Mouse (Mus musculus): ENCODE measurements around the gene Hap1.
"Not testable (repeated sequence)": the region's sequence is repeated elsewhere in the genome, so short reads cannot be mapped to it uniquely, and the experiment has no call there.

Hap1 gene

DNA sequence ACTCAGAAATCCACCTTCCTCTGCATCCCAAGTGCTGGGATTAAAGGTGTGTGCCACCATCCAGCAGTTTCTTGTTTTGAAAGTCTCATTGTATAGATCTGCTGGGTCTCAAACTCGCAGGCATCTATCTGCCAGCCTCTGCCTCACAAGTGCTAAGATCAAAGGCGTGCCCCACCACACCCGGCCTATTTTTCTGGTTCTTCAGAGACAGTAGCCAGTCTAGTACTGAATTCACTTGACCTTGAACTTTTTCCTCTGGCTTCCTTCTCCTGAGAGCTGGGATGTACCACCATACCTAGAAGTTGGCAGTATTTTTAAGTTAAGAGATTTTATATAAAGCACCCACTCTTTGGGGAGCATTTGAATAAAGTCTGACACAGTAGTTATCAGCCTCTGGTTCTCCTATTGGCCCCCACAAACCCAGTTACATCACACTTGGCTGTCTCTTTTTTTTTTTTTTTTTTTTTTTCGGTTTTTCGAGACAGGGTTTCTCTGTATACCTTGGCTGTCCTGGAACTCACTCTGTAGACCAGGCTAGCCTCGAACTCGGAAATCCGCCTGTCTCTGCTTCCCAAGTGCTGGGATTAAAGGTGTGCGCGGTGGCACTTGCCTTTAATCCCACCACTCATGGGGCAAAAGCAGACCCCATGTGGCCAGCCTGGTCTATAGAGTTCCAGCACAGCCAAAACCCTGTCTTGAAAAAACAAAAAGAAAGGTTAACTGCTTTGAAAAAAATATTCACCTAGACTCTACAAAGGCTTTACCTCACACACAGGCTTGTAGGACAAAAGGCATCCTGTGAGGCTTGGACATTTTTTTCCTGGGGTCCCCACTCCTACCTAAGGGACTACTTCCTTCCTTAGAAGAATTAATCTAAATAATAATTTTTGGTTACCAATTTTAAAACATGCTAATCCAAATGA lies 37.1 kb downstream of the Hap1 start:
- DNase-seq (ENCODE audit: low spot score): no peak

DNA sequence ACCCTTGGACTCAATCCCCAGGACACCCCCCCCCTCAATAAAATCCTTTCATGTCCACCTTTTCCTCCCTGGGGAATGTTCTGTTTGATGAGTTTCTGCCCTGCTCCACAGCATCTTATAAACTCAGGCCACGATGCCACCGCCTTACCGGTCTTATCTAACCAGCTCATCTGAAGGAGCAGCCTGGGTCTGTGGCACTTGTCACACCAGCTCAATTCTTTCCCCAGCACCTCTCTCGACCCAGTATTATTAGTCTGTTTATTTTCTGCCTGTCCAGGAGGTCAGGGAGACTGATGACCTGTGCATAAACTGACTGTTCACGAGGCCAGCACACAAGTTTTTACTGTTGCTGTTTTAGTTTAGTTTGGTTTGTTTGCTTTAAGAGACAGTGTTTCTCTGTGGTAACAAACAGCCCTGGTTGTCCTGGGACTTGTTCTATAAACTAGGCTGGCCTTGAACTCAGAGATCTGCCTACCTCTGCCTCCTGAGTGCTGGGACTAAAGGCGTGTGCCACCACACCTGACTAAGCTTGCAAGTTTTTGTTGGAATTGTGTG lies 38.0 kb downstream of the Hap1 start:
- DNase-seq (ENCODE audit: low spot score): no peak

GRCm38 (mm10) chr11:100315439-100315838 lies 40.5 kb downstream of the Hap1 start:
- DNase-seq (ENCODE audit: low spot score): no peak

- DNase-seq (ENCODE audit: low spot score): no peak
Observed at GRCm38 (mm10) chr11:100313424-100313823, 42.5 kb downstream of the Hap1 start.

- no peak for DNase-seq (ENCODE audit: low spot score)
Observed at GRCm38 (mm10) chr11:100312096-100312679, 43.7 kb downstream of the Hap1 start.

GRCm38 (mm10) chr11:100311656-100312055 lies 44.3 kb downstream of the Hap1 start:
- no peak for DNase-seq (ENCODE audit: low spot score)

GRCm38 (mm10) chr11:100308672-100309071 lies 47.3 kb downstream of the Hap1 start:
- not testable (repeated sequence) for DNase-seq (ENCODE audit: low spot score)

- DNase-seq (ENCODE audit: low spot score): no peak
Observed at GRCm38 (mm10) chr11:100307900-100308299, 48.0 kb downstream of the Hap1 start.

- DNase-seq (ENCODE audit: low spot score): no peak
Observed at GRCm38 (mm10) chr11:100301292-100301691, 54.6 kb downstream of the Hap1 start.

DNA sequence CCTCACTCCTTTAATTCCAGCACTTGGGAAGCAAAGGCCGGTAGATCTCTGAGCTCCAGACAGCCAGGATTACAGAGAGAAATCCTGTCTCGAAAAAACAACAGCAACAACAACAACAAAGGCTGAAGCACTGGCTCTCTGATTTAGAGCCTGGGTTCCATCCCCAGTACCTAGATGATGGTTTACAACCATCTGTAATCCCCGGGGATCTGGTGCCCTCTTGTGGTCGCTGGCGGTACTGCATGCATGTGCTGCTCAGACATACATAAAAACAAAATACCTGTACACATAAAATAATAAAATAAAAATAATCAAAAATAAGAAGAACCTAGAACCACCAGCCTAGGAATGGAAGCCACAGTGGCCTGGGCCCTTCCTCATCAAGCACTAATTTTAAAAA lies 55.6 kb downstream of the Hap1 start:
- no peak for DNase-seq (ENCODE audit: low spot score)

DNA sequence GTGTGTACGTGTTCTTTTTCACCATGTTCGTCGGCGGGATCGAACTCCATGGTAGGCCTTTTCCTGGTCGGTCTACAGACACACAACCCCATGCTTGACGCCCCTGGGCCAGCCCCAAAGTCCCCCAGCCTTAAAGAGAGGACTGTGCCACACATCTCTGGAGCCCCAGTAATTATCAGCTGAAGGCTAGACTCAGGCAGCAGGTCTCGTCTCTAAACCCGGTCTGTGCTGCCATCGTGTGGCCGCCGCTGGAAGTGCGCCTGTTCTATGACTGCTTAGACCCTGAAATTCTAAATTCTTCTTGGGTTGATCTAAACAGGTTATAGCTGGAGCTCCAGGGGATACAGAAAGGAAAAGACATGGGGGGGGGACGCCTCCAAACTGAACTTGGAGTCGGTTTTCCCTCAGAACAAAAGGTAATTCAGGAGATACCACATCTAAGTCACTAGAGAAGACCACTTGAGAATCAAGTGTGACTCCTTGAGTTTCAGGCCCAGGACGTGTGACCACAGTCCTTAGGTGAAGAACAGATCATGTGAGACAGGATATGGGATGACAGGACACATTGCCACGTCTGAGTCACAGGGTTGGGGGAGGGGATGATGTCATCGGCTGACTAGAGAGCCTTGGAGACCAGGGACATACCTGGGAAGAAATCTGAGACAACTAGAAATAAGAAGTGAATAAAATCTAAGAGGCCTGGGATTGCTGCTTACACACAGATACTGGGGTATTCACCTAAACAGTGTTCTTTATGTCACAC lies 57.5 kb downstream of the Hap1 start:
- peak; percentile 63 for DNase-seq (ENCODE audit: low spot score)

- DNase-seq (ENCODE audit: low spot score): no peak
Observed at GRCm38 (mm10) chr11:100297801-100298200, 58.1 kb downstream of the Hap1 start.

Measured in urinary bladder, postnatal 10 days (tissue).